Mouse (Mus musculus): ENCODE data around the gene Ago3.

Ago3 gene

DNA sequence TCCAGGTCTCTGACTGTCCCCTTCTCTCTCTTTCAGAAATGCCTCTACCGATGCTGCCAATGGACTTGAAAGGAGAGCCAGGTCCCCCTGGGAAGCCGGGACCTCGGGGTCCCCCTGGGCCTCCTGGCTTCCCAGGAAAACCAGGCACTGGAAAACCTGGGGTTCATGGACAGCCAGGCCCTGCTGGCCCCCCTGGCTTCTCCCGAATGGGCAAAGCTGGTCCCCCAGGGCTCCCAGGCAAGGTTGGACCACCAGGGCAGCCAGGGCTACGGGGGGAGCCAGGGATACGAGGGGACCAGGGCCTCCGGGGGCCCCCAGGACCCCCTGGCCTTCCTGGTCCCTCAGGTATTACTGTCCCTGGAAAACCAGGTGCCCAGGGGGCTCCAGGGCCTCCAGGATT, 119.0 kb downstream of the Ago3 start:
- no peak for DNase-seq (ENCODE audit: extremely low spot score)

DNA sequence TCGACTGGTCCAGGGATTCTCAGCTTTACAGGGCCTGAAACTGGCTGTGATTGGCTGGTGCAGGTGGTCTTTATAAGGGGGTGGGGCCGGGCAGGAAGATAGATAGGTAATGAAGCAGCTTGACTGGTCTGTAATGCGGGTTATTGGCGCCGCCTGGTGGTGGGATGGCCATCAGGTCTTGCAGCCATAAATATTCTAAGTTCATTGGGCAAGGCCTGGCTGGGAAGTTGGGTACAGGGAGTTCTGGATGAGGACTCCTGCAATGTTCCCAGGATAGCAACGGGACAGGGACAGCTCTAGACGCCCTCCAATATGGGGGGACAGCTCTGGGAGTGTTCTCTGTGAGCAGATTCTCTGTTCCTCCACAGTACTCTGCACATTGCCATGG, 119.4 kb downstream of the Ago3 start:
- DNase-seq (ENCODE audit: extremely low spot score) = peak; percentile 93

DNA sequence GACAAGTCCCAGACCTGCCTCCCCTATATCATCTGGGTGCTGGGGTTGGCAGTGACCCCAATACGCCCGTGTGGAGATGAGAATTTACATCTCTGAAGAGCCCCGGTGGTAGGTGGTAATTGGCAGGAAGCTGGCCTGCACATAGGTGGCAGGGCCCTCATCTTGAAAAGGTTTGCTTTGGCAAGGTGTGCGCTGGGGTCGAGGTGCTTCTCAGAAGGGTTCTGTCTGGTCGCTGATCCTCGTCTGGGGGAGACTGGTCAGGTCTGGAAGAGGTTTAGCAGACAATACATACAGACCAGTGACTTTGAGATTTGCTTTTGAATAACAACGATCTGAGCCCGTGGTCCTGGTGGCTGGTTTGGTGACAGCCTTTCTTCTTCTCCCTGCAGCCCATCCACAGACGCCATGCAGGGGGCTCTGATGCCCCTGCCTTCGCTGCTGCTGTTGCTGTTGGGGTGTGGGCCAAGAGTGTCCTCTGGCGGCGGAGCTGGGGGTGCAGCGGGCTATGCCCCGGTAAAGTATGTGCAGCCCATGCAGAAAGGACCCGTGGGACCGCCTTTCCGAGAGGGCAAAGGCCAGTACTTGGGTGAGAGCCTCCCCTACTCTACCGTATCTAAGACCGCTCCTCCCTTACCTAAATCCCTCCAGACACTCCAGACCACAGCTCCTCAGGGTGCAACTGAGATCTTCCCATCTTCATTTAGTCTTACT, 120.0 kb downstream of the Ago3 start:
- no peak for DNase-seq (ENCODE audit: extremely low spot score)

DNA sequence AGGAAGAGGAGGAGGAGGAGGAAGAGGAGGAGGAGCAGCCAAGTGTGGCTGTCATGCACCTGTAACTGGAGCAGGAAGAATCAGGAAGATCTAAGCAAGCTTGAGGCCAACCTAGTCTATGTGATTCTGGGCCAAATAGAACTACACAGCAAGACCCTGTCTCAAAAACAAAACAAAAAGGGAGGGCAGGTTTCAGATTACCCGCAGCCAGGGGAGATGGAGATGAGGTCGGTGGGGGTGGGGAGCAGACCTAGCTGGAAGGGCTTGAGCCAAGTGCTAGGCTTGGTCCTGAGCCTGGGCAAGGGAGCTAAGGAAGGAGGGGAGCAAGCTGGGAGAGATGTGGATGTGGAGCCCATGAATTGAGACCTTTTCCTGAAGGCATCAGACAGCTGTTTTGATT, 122.5 kb downstream of the Ago3 start:
- DNase-seq (ENCODE audit: extremely low spot score) = no peak

DNA sequence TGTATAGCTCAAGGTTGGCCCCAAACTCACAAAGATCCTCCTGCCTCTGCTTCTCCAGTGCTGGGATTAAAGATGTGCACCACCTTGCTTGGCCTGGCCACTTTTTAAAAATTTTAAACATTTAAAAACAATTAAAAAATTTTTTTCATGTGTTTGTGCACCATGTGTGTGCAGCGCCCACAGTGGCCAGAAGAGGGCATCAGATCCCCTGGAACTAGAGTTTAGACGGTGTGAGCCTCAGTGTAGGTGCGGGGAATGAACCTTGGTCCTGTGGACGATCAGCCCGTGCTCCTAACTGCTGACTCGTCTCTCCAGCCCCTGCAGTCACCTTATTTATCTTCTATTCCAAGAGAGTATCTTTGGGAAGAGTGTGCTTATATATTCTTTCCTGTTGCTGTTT, 123.3 kb downstream of the Ago3 start:
- no peak for DNase-seq (ENCODE audit: extremely low spot score)

DNA sequence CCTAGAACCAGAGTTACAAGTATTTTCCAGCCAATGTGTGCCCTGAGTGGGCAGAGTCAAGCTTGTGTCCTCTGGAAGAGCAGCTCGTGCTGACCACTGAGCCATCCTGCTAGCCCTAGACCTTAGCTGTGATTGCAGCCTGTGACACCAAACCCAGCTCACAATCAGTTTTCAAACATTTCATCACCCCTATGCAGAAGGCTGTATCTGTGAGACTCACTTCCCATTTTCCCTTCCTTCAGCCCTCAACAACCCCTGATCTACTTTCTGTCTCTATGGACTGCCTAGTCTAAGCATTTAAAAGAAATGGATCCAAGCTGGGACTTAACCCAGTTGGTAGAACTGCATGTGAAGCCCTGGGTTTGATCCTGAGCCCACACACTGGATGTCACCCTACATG, 123.9 kb downstream of the Ago3 start:
- no peak for DNase-seq (ENCODE audit: extremely low spot score)

DNA sequence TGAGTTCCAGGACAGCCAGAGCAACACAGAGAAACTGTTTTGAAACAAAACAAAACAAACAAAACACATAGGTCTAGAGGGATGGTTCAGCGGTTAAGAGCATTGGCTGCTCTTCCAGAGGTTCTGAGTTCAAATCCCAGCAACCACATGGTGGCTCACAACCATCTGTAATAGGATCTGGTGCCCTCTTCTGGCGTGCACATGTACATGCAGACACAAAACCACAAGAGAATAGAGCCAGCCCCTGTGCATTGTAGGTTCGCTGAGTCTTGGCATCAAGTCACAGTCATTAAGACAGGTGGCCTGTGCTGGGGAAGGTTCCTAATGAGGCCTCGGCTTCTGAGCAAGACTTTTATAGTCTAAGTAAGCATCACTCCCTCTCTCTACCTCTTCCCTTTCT, 125.5 kb downstream of the Ago3 start:
- DNase-seq (ENCODE audit: extremely low spot score) = no peak

DNA sequence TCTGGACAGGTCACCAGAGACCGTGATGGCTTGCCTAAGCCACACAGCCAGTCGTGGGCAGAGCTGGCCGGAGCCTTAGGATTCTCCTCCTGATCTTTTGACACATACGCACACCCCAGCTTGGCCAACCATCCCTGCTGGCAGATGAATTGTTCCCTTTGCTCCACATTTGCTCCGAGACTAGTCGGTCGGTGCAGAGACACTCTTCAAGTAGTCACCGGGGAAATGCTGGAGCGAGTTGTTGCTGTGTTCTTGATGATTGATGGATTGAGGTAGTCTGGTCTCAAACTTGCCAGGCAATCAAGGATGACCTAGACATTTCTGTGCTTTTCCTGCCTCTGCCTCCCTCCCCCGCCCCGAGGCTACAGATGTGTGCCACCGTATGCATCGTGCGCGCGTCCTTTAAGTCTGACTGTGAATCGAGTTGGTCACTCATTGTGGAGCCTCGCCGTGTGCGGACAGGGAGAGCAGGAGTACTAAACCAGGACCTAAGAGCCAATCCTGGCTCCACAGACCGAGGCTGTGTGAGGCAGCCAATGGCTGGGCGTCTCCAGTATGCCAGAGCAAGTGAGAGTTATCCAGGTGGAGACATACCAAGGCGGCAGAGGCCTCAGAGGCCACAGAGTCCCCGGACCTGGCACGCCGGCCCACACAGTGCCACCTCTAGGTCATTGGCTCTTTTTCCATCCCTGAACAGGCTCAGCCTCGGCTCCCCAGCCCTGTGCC, 127.6 kb downstream of the Ago3 start:
- peak; percentile 27 for DNase-seq (ENCODE audit: extremely low spot score)

DNA sequence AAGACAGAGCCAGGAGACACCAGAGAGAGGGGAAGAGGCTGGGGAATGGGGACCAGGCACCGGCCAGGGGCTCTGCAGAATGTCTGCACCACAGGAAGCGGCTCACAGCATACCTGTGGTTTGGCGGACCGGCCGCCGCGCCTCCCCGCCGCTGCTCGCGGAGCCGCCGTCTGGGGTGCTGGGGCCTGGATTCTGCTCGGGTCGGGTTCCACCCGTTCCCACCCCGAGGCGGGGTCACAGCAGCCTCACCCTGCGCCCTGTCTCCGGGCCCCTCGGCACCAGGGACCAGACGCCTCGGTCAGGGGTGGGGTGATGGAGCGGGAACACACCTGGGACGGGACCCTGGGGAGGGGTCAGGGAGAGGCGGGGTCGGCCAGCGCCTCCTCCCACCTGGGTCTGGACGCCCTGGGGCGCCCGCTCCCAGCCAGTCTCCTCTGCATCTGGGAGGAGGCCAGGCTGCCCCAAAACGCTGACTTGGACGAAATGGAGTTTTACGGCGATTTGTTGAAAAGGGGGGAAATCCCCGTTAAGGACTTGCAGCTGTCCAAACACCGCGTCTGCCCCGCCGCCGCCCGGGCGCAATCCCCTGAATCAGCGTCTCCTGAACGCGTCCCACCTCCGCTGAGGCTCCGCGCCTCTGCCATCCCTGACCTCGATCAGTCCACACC, 128.3 kb downstream of the Ago3 start:
- peak; percentile 47 for DNase-seq (ENCODE audit: extremely low spot score)

DNA sequence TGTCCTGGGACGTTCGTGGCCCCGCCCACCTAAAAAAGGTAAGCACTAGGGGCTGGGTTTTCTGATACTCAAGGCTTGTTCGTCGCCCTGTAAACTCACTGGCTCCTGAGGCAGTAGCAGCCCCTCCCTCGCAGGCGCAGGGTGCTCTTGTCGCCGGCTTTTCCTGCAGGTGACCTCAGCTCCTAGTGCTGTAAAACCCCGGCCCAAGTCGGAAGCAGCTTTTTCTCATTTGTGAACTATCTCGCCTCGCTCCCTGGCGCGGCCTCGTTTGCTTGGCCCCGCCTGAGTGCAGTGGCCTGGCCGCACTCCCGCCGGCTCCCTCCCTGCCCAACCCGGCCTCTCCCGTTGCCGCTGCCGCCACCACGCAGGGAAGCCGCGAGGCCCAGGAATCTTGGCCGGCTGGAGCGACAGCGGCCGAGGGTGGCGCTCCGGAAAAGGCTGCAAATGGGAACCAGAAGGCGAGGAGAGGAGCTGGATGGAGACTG, 132.7 kb downstream of the Ago3 start:
- peak; percentile 67 for DNase-seq (ENCODE audit: extremely low spot score)

DNA sequence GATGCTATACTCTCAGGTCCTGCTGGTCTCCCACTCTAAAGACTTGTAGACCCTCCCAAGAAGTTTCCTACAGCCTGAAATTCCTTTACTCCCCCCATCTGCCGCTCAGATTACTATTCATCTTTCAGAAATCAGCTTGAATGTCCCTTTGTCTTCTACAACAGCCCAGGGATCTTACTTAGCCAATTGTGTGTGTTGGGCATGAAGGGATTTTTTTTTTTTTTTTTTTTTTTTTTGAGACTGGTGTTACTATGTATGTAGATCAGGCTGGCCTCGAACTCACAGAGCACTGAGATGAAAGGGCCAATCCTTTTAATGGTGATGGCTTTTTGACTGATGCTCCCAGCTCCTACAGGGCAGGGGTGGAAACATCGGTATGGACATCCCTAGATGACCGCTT, 133.4 kb downstream of the Ago3 start:
- DNase-seq (ENCODE audit: extremely low spot score) = no peak

DNA sequence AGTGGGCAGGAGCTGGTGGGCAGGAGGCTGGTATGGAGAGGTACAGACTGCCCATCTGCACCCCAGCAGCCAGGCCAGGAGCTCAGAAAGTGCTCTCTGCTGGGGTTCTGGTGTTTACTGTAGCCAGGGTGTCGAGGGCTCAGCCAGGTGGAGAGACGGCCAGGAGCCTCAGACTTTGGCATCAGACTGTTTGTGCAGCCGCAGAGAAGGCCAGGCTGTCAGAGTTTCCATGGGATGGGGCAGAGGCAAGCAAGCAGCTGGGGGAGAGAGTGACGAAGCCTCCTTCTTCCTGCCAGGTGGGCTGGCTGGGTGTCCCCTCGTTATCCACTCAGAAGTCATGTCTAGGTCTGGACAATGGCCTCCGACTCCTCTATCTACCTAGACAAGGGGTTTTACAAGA, 134.2 kb downstream of the Ago3 start:
- DNase-seq (ENCODE audit: extremely low spot score) = no peak

DNA sequence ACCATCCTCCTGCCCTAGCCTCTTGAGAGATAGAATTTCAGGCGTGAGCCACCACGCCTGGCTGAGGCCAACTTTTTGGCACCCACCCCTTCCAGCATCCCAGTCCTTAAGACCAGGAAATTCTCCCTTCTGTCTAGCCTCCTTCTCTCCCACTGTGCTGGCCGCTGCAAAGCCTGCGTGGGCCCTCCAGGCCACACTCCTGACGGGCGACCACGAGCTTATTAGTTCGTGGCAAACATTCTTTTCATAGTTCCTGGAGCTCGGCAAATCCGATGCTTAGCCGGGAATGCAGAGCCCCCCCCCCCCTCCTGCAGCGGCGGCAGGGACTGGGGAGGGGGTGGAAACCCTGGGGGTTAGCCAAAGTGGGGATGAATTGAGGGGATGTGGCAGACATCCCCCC, 138.2 kb downstream of the Ago3 start:
- DNase-seq (ENCODE audit: extremely low spot score) = no peak

DNA sequence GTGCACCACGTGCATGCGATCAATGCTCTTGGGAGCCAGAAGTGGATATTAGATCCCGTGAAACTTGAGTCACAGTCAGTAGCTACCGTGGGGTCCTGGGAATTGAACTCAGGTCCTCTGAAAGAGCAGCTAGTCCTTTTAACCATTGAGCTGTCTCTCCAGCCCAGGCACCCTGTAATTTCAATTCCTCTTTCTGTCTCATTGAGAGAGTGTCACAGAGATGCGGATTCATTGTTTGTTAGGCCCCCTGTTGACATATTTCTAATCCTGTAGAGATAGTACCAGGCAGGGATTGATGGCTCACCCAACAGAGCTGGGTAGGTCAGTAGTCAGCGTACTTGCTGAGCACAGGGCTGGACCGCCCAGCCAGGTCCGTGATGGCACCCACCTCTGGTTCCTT, 139.0 kb downstream of the Ago3 start:
- DNase-seq (ENCODE audit: extremely low spot score) = no peak

DNA sequence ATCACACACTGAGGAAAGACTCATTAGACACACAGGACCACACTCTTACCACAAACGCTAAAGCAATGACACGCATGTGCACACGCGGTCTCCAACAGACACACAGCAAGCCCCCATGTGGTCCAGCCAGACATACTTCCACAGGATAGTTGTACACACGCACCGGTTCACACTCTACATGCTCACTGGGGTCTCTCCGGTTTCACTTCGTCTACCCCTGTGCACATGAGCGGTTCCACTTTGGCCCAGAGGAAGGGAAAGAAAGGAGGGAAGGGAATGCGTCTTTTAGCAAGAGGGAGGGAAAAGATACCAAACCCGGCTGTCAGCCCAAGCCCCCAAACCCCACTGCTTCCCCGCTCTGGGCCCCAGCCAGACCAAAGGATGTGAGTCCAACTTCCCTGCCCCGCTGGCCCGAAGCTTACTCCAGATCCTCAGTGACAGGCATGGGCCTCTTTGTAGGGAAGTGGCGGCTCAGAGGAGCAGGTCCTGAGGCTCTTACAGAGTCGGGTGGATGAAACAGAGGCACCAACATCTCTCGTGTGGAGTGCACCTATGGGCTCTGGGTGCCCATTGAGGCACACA, 141.2 kb downstream of the Ago3 start:
- no peak for DNase-seq (ENCODE audit: extremely low spot score)

DNA sequence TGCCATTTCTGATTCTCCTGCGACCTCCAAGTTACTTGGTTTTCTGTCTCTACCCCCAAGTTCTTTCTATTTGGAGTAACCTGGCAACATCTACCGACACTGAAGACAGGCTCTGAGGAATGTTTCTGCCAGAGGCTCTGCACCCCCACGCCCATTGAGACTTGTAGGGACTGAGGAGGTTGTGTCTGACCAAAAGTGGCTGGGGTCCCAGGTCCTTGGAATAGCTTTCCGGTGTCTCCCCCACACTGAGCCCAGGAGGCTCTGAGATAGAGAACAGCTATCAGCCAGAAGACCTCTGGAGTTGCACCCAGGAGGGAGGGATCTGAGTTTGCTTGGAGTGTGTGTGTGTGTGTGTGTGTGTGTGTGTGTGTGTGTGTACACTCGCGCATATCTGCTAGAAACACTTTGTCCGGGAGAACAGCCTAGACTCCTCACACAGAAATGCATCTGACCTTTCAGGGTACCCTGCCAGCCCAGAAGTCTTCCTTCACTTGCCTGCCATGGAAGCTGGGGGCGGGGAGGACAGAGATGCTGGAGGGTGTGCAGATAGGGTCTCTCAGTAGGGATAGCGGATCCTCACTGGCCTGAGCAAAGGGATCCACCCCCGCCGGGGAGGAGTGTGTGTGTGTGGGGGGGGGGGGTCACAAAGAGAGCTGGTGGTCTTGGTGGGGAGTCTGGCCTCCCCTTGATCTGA, 141.9 kb downstream of the Ago3 start:
- DNase-seq (ENCODE audit: extremely low spot score) = no peak

DNA sequence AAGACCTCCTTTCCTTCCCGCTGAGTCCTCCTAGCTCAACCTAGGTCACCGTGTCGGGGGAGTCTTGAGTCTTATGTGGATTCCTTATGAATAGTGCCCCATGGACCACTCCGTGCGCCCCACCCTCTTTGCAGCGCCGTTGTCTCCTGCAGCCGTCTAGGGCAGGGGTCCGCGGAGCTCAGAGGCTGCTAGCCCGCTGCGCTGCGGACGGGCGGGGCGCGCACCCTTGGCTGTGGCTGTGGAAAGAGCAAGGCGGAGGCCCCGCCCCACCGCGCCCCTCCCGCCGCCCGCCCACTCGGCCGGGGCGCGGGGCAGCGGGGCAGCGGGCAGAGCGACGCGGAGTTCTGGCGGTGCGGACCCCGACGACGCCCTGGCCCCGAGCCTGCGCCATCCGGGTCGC, 142.9 kb downstream of the Ago3 start, which contains the start of gene Col8a2:
TSS of gene Col8a2 (plus strand) at position 302 of the 400 bp plus-strand sequence.
- peak; percentile 28 for DNase-seq (ENCODE audit: extremely low spot score)

DNA sequence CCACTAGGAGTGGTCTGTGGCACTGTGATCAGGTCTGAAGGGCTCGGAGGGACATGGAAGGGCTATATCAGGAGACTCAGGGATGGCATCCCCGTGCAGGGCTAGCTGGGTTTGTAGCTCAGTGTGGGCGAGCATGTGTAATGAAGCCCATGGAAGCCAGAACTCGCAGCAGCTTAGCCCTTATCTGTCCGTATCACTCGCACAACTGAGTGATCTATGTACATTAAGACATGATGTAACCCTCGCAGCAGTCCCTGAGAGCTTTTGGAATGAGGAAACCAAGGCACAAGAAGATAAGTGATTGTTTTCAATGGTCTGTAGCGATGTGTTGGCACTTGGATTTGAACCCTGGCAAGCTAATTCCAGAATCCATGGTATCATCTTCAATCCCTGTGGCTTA, 145.8 kb downstream of the Ago3 start:
- DNase-seq (ENCODE audit: extremely low spot score) = no peak

DNA sequence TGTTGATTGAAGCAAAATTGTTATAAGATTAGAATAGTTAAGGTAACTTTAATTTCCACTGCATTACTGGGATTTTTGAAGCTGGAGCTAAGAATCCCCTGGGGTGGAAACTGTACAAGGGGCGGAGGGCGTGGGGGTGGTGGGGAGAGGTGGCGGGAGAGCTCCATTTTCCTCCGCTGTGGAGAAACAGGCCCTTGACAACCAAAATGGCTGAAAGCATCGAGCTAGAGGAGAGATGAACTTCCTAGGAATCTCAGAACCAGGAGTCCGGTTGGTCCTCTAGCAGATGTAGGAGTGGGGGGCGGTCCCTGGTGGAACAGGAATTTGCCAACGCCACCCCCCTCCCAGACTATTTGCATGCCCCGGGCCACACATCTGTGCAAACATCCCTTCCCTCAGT, 147.7 kb downstream of the Ago3 start:
- no peak for DNase-seq (ENCODE audit: extremely low spot score)

Measured in embryo, embryonic 9.5 days (tissue).